Mouse (Mus musculus) midbrain, embryonic 12.5 days (tissue): ENCODE results near the gene Cdsn. TPM values are rescaled to one million over a fixed set of nuclear protein-coding genes. Genes with fewer than 3 reads are reported as not detected.

Experiments
- ATAC-seq: fragments of 200-750 bp; cut with Nextera tagmentation; 2 replicates; pipeline ENCODE4 v1.8.0; 2017; ENCODE audit warnings: low read depth, moderate TSS enrichment, moderate library complexity; ENCODE audit not compliant: low FRiP score
- H3K27ac ChIP-seq: fragments of 300-500 bp; sonication (generic); replicated peaks from 2 replicates; pipeline ENCODE4 v1.5.1; 2016; ENCODE audit warnings: mild to moderate bottlenecking
- H3K27me3 ChIP-seq: fragments of 300-500 bp; sonication (generic); 2 replicates; pipeline ENCODE4 v1.6.1; 2016; ENCODE audit warnings: mild to moderate bottlenecking
- H3K36me3 ChIP-seq: fragments of 300-500 bp; sonication (generic); 2 replicates; pipeline ENCODE4 v1.6.1; 2016
- H3K4me1 ChIP-seq: fragments of 300-500 bp; sonication (generic); 2 replicates; pipeline ENCODE4 v1.6.1; 2016
- H3K4me2 ChIP-seq: fragments of 300-500 bp; sonication (generic); replicated peaks from 2 replicates; pipeline ENCODE4 v1.6.1; 2016; ENCODE audit warnings: mild to moderate bottlenecking, moderate library complexity
- H3K4me3 ChIP-seq: fragments of 300-500 bp; sonication (generic); 2 replicates; pipeline ENCODE4 v1.5.1; 2016; ENCODE audit warnings: mild to moderate bottlenecking
- H3K9ac ChIP-seq: fragments of 300-500 bp; sonication (generic); replicated peaks from 2 replicates; pipeline ENCODE4 v1.6.1; 2016; ENCODE audit warnings: mild to moderate bottlenecking, moderate library complexity
- H3K9me3 ChIP-seq: fragments of 300-500 bp; sonication (generic); 2 replicates; pipeline ENCODE4 v1.6.1; 2016; ENCODE audit warnings: mild to moderate bottlenecking
- WGBS: fragments of 180-500 bp; shearing (Covaris S2); methylation state at CpG from one replicate; pipeline ENCODE4 v1.1.7; 2016; 5-methylcytosine and 5-hydroxymethylcytosine counted together
- polyA plus RNA-seq: library from polyadenylated mRNA; unstranded; fragments of >200 nt; fragmentation: Nextera tagmentation; extraction: Ambion mirVana; gene quantifications from 2 replicates; pipeline ENCODE4 v1.2.1, GENCODE M21; 2016

The Cdsn gene
- polyA plus RNA-seq, 1 experiment from 2014 or later: 0.06 TPM

DNA sequence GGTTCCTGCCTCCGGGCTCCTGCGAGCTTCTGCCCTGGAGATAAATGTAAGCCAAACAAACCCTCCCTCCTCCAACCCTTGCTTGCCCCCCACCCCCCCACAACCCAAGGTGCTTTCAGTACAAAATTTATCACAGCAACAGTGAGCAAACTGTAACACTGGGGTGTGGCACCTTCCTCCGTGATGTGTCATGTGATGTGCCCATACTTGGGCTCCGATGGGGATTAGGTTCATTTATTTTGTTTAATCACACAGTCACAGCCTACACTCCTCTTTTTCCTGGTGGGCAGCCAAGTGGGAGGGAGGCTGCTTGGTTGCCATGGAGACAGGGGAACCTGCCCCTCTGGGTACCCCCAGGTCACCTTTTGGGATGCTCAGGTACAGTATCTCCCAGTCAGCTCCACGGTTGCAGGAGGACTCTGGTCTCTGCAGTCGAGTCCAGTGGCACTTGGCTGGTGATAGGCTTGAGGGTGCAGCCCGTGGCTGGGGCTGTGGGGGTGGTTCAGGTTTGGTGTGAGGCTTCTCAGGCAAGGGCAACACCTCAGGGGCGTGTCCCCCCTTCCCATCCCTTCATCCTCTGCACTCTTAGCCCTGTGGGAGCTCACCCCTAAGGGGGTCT, 49.9 kb downstream of the Cdsn start:
- 57% methylated on average over 8 of the region's 8 CpGs for WGBS
- Histone ChIP-seq H3K36me3 (no peaks in the 10 kb centered on the region), H3K9me3 (peaks cover 5% of the 10 kb centered on the region; the same call in 1 of the 2 replicates), H3K9ac (no peak overlapping the region), H3K4me3 (no peak overlapping the region), H3K4me2 (no peak overlapping the region), H3K4me1 (no peaks in the 10 kb centered on the region), H3K27me3 (no peaks in the 10 kb centered on the region; the same call in 1 of the 2 replicates), H3K27ac (no peak overlapping the region)
- ATAC-seq: no peak

Other genes starting within 250 kb of the Cdsn start
- gene H2-Q1, start 231.7 kb upstream of the Cdsn start, polyA plus RNA-seq: 0.08 and 0.17 TPM in 2 replicates
- gene H2-Q2, start 209.9 kb upstream of the Cdsn start, polyA plus RNA-seq: 0.15 and 0.20 TPM in 2 replicates
- 1.9 and 2.3 TPM in 2 replicates for gene H2-Q4, start 172.5 kb upstream of the Cdsn start, polyA plus RNA-seq
- 0.09 and 0.27 TPM in 2 replicates for gene H2-Q6, start 127.3 kb upstream of the Cdsn start, polyA plus RNA-seq
- gene H2-Q7, start 113.0 kb upstream of the Cdsn start, polyA plus RNA-seq: 6.0 and 6.4 TPM in 2 replicates
- gene H2-Q10, start 82.0 kb upstream of the Cdsn start, polyA plus RNA-seq: 0.09 and 0.10 TPM in 2 replicates
- gene Pou5f1, start 46.1 kb upstream of the Cdsn start, polyA plus RNA-seq: not detected in 2 replicates
- 41.2 and 52.6 TPM in 2 replicates for gene Tcf19, start 35.3 kb upstream of the Cdsn start, polyA plus RNA-seq
- gene Cchcr1, start 35.0 kb upstream of the Cdsn start, polyA plus RNA-seq: 16.0 and 18.5 TPM in 2 replicates
- gene Psors1c2, start 18.9 kb upstream of the Cdsn start, polyA plus RNA-seq: 1.0 and 1.5 TPM in 2 replicates
- not detected in 2 replicates for gene 2300002M23Rik, start 15.3 kb downstream of the Cdsn start, polyA plus RNA-seq
- not detected in 2 replicates for gene Sfta2, start 49.4 kb downstream of the Cdsn start, polyA plus RNA-seq
- gene Gm9573, start 74.5 kb downstream of the Cdsn start, polyA plus RNA-seq: not detected in 2 replicates
- 0.08 TPM in 1 of 2 replicates, not detected in the other for gene Mucl3, start 91.6 kb downstream of the Cdsn start, polyA plus RNA-seq
- 18.7 and 19.0 TPM in 2 replicates for gene Vars2, start 115.5 kb downstream of the Cdsn start, polyA plus RNA-seq
- gene Gtf2h4, start 121.6 kb downstream of the Cdsn start, polyA plus RNA-seq: 34.0 and 34.9 TPM in 2 replicates
- 201 and 218 TPM in 2 replicates for gene Ddr1, start 152.5 kb downstream of the Cdsn start, polyA plus RNA-seq